Mouse (Mus musculus): ENCODE data around the gene Nrl.

DNA sequence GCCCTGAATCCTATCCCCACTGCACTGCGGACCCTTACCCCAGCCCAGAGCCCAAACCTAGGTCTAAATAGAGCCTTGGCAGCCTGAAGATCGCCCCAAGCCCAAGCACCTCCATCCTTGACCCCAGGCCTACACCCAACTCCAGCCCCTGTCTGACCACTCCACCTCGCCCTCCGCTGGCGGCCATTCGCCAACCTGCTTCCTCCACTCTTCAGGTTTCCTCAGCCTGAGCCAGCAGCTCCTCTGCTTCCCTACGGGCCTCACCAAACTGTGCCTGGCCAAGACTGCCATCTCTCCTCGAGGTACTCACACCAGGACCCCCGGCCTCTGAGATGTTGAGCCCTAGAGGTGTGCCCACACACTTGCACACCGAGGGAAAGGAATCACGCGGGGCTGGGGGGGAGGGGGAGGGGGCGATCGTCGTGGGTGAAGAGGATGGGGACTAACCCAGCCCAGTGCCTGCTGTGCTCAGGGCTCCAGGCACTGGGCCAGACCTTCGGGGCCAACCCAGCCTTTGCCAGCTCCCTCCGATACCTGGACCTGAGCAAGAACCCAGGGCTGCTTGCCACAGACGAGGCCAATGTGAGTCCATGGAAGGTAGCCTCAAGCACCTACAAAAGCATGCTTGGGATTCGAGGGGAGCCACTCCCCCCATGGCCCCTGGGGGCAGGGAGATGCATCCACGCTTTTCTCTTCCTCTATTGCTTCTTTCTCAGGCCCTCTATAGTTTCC lies 29.1 kb downstream of the Nrl start:
- no peak for TF ChIP-seq POLR2A (IDR thresholded peaks at IDR 0.05; ENCODE audit: insufficient read depth, low read depth, low read length)
- TF ChIP-seq CTCF (IDR thresholded peaks at IDR 0.05; ENCODE audit: insufficient read depth, low read depth, low read length), result no peak

Data from olfactory bulb, adult 2 months (tissue).